Mouse (Mus musculus) layer of hippocampus, adult 9-11 months (tissue): ENCODE results near the gene B3gnt8.
"Not testable (repeated sequence)": the region's sequence is repeated elsewhere in the genome, so short reads cannot be mapped to it uniquely, and the experiment has no call there.

Experiments
- DNase-seq: peaks from one replicate; pipeline ENCODE4 v3.0.0; 2022

The B3gnt8 gene

GRCm38 (mm10) chr7:25626509-25627430, at the start of gene B3gnt8:
TSS of gene B3gnt8 (plus strand) at chr7:25626654.
- DNase-seq: no peak

GRCm38 (mm10) chr7:25576793-25577437, 49.5 kb upstream of the B3gnt8 start:
- not testable (repeated sequence) for DNase-seq

GRCm38 (mm10) chr7:25579441-25579840, 47.0 kb upstream of the B3gnt8 start:
- DNase-seq: no peak

- DNase-seq: no peak
Observed at GRCm38 (mm10) chr7:25582301-25582810, 44.1 kb upstream of the B3gnt8 start.

GRCm38 (mm10) chr7:25584651-25585050, 41.8 kb upstream of the B3gnt8 start:
- DNase-seq: no peak

- no peak for DNase-seq
Observed at GRCm38 (mm10) chr7:25585351-25586204, 40.9 kb upstream of the B3gnt8 start.

GRCm38 (mm10) chr7:25591226-25591625, 35.2 kb upstream of the B3gnt8 start:
- no peak for DNase-seq

- no peak for DNase-seq
Observed at GRCm38 (mm10) chr7:25593859-25594258, 32.6 kb upstream of the B3gnt8 start.

GRCm38 (mm10) chr7:25599663-25600062, 26.8 kb upstream of the B3gnt8 start:
- DNase-seq: peak; percentile 61

- DNase-seq: no peak
Observed at GRCm38 (mm10) chr7:25600666-25601065, 25.8 kb upstream of the B3gnt8 start.

- DNase-seq: no peak
Observed at GRCm38 (mm10) chr7:25601346-25601745, 25.1 kb upstream of the B3gnt8 start.

GRCm38 (mm10) chr7:25606625-25607063, 19.8 kb upstream of the B3gnt8 start:
- DNase-seq: no peak

GRCm38 (mm10) chr7:25607196-25607595, 19.3 kb upstream of the B3gnt8 start:
- no peak for DNase-seq

GRCm38 (mm10) chr7:25610056-25610455, 16.4 kb upstream of the B3gnt8 start:
- no peak for DNase-seq

- DNase-seq: no peak
Observed at GRCm38 (mm10) chr7:25611501-25611900, 15.0 kb upstream of the B3gnt8 start.

GRCm38 (mm10) chr7:25614086-25614485, 12.4 kb upstream of the B3gnt8 start:
- no peak for DNase-seq

GRCm38 (mm10) chr7:25614831-25615705, 11.4 kb upstream of the B3gnt8 start:
- DNase-seq: no peak

GRCm38 (mm10) chr7:25615706-25616011, 10.8 kb upstream of the B3gnt8 start, which contains the start of gene Erich4:
TSS of gene Erich4 (minus strand) at chr7:25615892.
- DNase-seq: no peak

- no peak for DNase-seq
Observed at GRCm38 (mm10) chr7:25617376-25618160, 8.9 kb upstream of the B3gnt8 start.

GRCm38 (mm10) chr7:25618865-25619721, 7.4 kb upstream of the B3gnt8 start, which contains the start of gene Dmac2:
TSS of gene Dmac2 (plus strand) at chr7:25619414.
- DNase-seq: peak; percentile 96
